Mouse (Mus musculus) liver, embryonic 14.5 days (tissue): ENCODE results near the gene Rbm4b. TPM values are rescaled to one million over a fixed set of nuclear protein-coding genes. Genes with fewer than 3 reads are reported as not detected.

ENCODE experiments used
- ATAC-seq: fragments of 200-750 bp; cut with Nextera tagmentation; 2 replicates; pipeline ENCODE4 v1.8.0; 2017; ENCODE audit warnings: moderate number of reproducible peaks, mild to moderate bottlenecking, moderate library complexity; ENCODE audit not compliant: insufficient read depth
- DNase-seq, 3 experiments: peaks; one replicate each; pipeline ENCODE4 v3.0.0-alpha.2; 2012 to 2013; ENCODE audit warnings: low read depth in 3 of 3, low spot score in 3 of 3
- H3K27ac ChIP-seq: fragments of 300-500 bp; sonication (generic); 2 replicates; pipeline ENCODE4 v1.5.1; 2014; ENCODE audit warnings: moderate library complexity, mild to moderate bottlenecking, control low read depth, inconsistent platforms
- H3K27me3 ChIP-seq: fragments of 300-500 bp; sonication (generic); 2 replicates; pipeline ENCODE4 v1.6.1; 2014; ENCODE audit warnings: mild to moderate bottlenecking, low read length, moderate library complexity; ENCODE audit not compliant: control insufficient read depth, insufficient read depth
- H3K36me3 ChIP-seq: fragments of 300-500 bp; sonication (generic); replicated peaks from 2 replicates; pipeline ENCODE4 v1.6.1; 2014; ENCODE audit warnings: low read depth; ENCODE audit not compliant: control insufficient read depth, insufficient read depth
- H3K4me1 ChIP-seq, 2 experiments: fragments of 200-500 bp in 1 of 2; fragments of 300-500 bp in 1 of 2; sonication (generic) in 1 of 2; replicated peaks; 2 replicates each; pipeline ENCODE4 v1.6.1; 2012 to 2014; ENCODE audit warnings: antibody characterized with exemption in 1 of 2, inconsistent platforms in 1 of 2, low read length in 1 of 2; ENCODE audit not compliant: control insufficient read depth in 2 of 2, insufficient read depth in 2 of 2
- H3K4me2 ChIP-seq: fragments of 300-500 bp; sonication (generic); 2 replicates; pipeline ENCODE4 v1.6.1; 2014; ENCODE audit warnings: low read depth, mild to moderate bottlenecking, control low read depth, moderate library complexity
- H3K4me3 ChIP-seq, 2 experiments: fragments of 200-500 bp in 1 of 2; fragments of 300-500 bp in 1 of 2; sonication (generic) in 1 of 2; 2 replicates each; pipeline ENCODE4 v1.5.1; 2012 to 2014; ENCODE audit warnings: low read depth in 2 of 2, low read length in 2 of 2, mild to moderate bottlenecking in 2 of 2, control low read depth in 1 of 2, inconsistent platforms in 1 of 2, moderate library complexity in 1 of 2; ENCODE audit not compliant: insufficient read depth in 1 of 2
- H3K9ac ChIP-seq: fragments of 300-500 bp; sonication (generic); replicated peaks from 2 replicates; pipeline ENCODE4 v1.6.1; 2014; ENCODE audit warnings: mild to moderate bottlenecking, control low read depth, moderate library complexity
- H3K9me3 ChIP-seq: fragments of 300-500 bp; sonication (generic); 2 replicates; pipeline ENCODE4 v1.6.1; 2016; ENCODE audit warnings: low read length, mixed read lengths; ENCODE audit not compliant: control insufficient read depth
- CTCF ChIP-seq: IDR thresholded peaks from 2 replicates; pipeline ENCODE4 v1.5.1; 2016; ENCODE audit warnings: antibody characterized with exemption, low read depth, control low read depth
- EP300 ChIP-seq: IDR thresholded peaks from 2 replicates; pipeline ENCODE4 v1.6.1; 2016; ENCODE audit warnings: antibody characterized with exemption, low read depth
- WGBS: fragments of 180-500 bp; shearing (Covaris S2); extraction: QIAGEN DNeasy Blood & Tissue Kit; methylation state at CpG from one replicate; pipeline ENCODE4 v1.1.7; 2014; ENCODE audit not compliant: insufficient replicate concordance; 5-methylcytosine and 5-hydroxymethylcytosine counted together
- polyA plus RNA-seq, 2 experiments: library from polyadenylated mRNA; depleted of rRNA in 1 of 2; stranded (reverse) in 1 of 2; unstranded in 1 of 2; fragments of >200 nt; fragmentation: Nextera tagmentation in 1 of 2; extraction: Ambion mirVana in 1 of 2; gene quantifications; 2 replicates each; pipeline versions ENCODE4 v1.2.1 to v1.2.3; 2012 to 2014

Rbm4b gene
- polyA plus RNA-seq, 2 experiments = 3.4 to 8.4 TPM

GRCm38 (mm10) chr19:4799083-4799482 is 42.8 kb downstream of the Rbm4b start:
- Histone ChIP-seq H3K9me3 (no peaks in the 10 kb centered on the region), H3K4me1 (peaks cover 16 to 19% of the 10 kb centered on the region in 2 experiments), H3K27ac (no peak overlapping the region), H3K27me3 (no peaks in the 10 kb centered on the region), H3K9ac (no peak overlapping the region), H3K4me2 (no peak overlapping the region), H3K4me3 (no peak overlapping the region), H3K36me3 (peaks cover 54% of the 10 kb centered on the region)
- ATAC-seq (no peak), DNase-seq (no peak)
- WGBS = 85% methylated on average over 5 of the region's 5 CpGs
- no peak for TF ChIP-seq CTCF
- no peak for TF ChIP-seq EP300

GRCm38 (mm10) chr19:4802691-4803091 is 46.4 kb downstream of the Rbm4b start:
- Histone ChIP-seq H3K27me3 (no peaks in the 10 kb centered on the region), H3K4me3 (no peak overlapping the region), H3K9me3 (no peaks in the 10 kb centered on the region), H3K36me3 (peaks cover 51% of the 10 kb centered on the region), H3K9ac (no peak overlapping the region), H3K4me1 (peaks cover 0 to 2% of the 10 kb centered on the region in 2 experiments; a peak in 2 of 4 replicates), H3K4me2 (no peak overlapping the region), H3K27ac (no peak overlapping the region)
- ATAC-seq = no peak
- TF ChIP-seq EP300 = no peak
- no peak for TF ChIP-seq CTCF
- no peak for DNase-seq
- WGBS = 91% methylated on average over 7 of the region's 7 CpGs

GRCm38 (mm10) chr19:4803283-4803682 is 47.0 kb downstream of the Rbm4b start:
- ATAC-seq (0 out of 2 replicates have a peak, but pooled peaks have one; percentile 18), DNase-seq (no peak)
- Histone ChIP-seq H3K4me1 (peaks cover under 1 to 5% of the 10 kb centered on the region in 2 experiments), H3K27me3 (no peaks in the 10 kb centered on the region), H3K4me3 (no peak overlapping the region), H3K9ac (no peak overlapping the region), H3K36me3 (peaks cover 55% of the 10 kb centered on the region), H3K27ac (no peak overlapping the region), H3K9me3 (no peaks in the 10 kb centered on the region), H3K4me2 (no peak overlapping the region)
- TF ChIP-seq EP300 (no peak), CTCF (no peak)
- 81% methylated on average over 10 of the region's 10 CpGs for WGBS

GRCm38 (mm10) chr19:4810309-4810708 is 54.0 kb downstream of the Rbm4b start:
- peak overlapping the region; percentile 70 to 83 for H3K4me3 ChIP-seq
- no peaks in the 10 kb centered on the region for H3K27me3 ChIP-seq
- ATAC-seq (no peak), DNase-seq (no peak)
- peak overlapping the region; percentile 87 for H3K9ac ChIP-seq
- no peak for TF ChIP-seq EP300
- TF ChIP-seq CTCF = no peak
- no peaks in the 10 kb centered on the region for H3K9me3 ChIP-seq
- H3K27ac ChIP-seq = peak overlapping the region; percentile 92
- peak overlapping the region; percentile 99 for H3K4me2 ChIP-seq
- H3K4me1 ChIP-seq = peaks cover 14 to 20% of the 10 kb centered on the region in 2 experiments
- H3K36me3 ChIP-seq = peaks cover 6% of the 10 kb centered on the region; the same call in 1 of the 2 replicates
- WGBS = under 1% methylated on average over 14 of the region's 14 CpGs

GRCm38 (mm10) chr19:4810746-4811062 is 54.4 kb downstream of the Rbm4b start:
- ATAC-seq (no peak), DNase-seq (no peak)
- H3K9me3 ChIP-seq = no peaks in the 10 kb centered on the region
- H3K9ac ChIP-seq = peak overlapping the region; percentile 87
- no peak for TF ChIP-seq EP300
- no peak for TF ChIP-seq CTCF
- H3K4me2 ChIP-seq = peak overlapping the region; percentile 99
- H3K27me3 ChIP-seq = no peaks in the 10 kb centered on the region
- WGBS = 0% methylated on average over 17 of the region's 17 CpGs
- peaks cover 6% of the 10 kb centered on the region; the same call in 1 of the 2 replicates for H3K36me3 ChIP-seq
- H3K4me3 ChIP-seq = peak overlapping the region; percentile 70 to 83
- peak overlapping the region; percentile 92 for H3K27ac ChIP-seq
- H3K4me1 ChIP-seq = peaks cover 14 to 20% of the 10 kb centered on the region in 2 experiments
